Mouse (Mus musculus): ENCODE data around the gene Sdccag8. TPM values are rescaled to one million over a fixed set of nuclear protein-coding genes. Genes with fewer than 3 reads are reported as not detected.

Sdccag8 gene
- polyA plus RNA-seq, 1 experiment from 2014 or later: 11.5 TPM

GRCm38 (mm10) chr1:177035460-177035859 lies 221.0 kb downstream of the Sdccag8 start:
- no peak for ATAC-seq (ENCODE audit: insufficient number of reproducible peaks, insufficient read depth, low FRiP score, low TSS enrichment, low read depth)
- no peak overlapping the region for H3K9ac ChIP-seq (replicated peaks)
- H3K4me3 ChIP-seq (replicated peaks): no peak overlapping the region
- no peaks in the 10 kb centered on the region for H3K27me3 ChIP-seq
- no peak overlapping the region for H3K4me2 ChIP-seq
- H3K9me3 ChIP-seq: no peaks in the 10 kb centered on the region
- H3K4me1 ChIP-seq (replicated peaks): no peaks in the 10 kb centered on the region
- 79% methylated on average over 2 of the region's 2 CpGs for WGBS
- peaks cover 15% of the 10 kb centered on the region for H3K36me3 ChIP-seq
- no peak overlapping the region for H3K27ac ChIP-seq

GRCm38 (mm10) chr1:177038383-177038782 lies 223.9 kb downstream of the Sdccag8 start:
- WGBS: 68% methylated on average over 2 of the region's 2 CpGs
- H3K4me3 ChIP-seq (replicated peaks): no peak overlapping the region
- no peak for ATAC-seq (ENCODE audit: insufficient number of reproducible peaks, insufficient read depth, low FRiP score, low TSS enrichment, low read depth)
- no peaks in the 10 kb centered on the region for H3K4me1 ChIP-seq (replicated peaks)
- peaks cover 10% of the 10 kb centered on the region for H3K36me3 ChIP-seq
- no peak overlapping the region for H3K4me2 ChIP-seq
- H3K27me3 ChIP-seq: no peaks in the 10 kb centered on the region
- no peaks in the 10 kb centered on the region for H3K9me3 ChIP-seq
- no peak overlapping the region for H3K27ac ChIP-seq
- H3K9ac ChIP-seq (replicated peaks): no peak overlapping the region

- Histone ChIP-seq H3K4me3 (replicated peaks) (no peak overlapping the region), H3K4me2 (no peak overlapping the region), H3K27me3 (no peaks in the 10 kb centered on the region), H3K36me3 (peaks cover 10% of the 10 kb centered on the region), H3K4me1 (replicated peaks) (no peaks in the 10 kb centered on the region), H3K9me3 (no peaks in the 10 kb centered on the region), H3K9ac (replicated peaks) (no peak overlapping the region), H3K27ac (no peak overlapping the region)
- no peak for ATAC-seq (ENCODE audit: insufficient number of reproducible peaks, insufficient read depth, low FRiP score, low TSS enrichment, low read depth)
- WGBS: 88% methylated on average over 6 of the region's 6 CpGs
Measured at GRCm38 (mm10) chr1:177039093-177039674, 224.7 kb downstream of the Sdccag8 start.

GRCm38 (mm10) chr1:177040058-177040457 lies 225.6 kb downstream of the Sdccag8 start:
- Histone ChIP-seq H3K4me1 (replicated peaks) (no peaks in the 10 kb centered on the region), H3K27ac (no peak overlapping the region), H3K36me3 (0 out of 2 replicates have a peak, but pooled peaks cover 5% of the 10 kb centered on the region), H3K27me3 (no peaks in the 10 kb centered on the region), H3K4me2 (no peak overlapping the region), H3K9ac (replicated peaks) (no peak overlapping the region), H3K9me3 (no peaks in the 10 kb centered on the region), H3K4me3 (replicated peaks) (no peak overlapping the region)
- ATAC-seq (ENCODE audit: insufficient number of reproducible peaks, insufficient read depth, low FRiP score, low TSS enrichment, low read depth): no peak
- 69% methylated on average over 4 of the region's 4 CpGs for WGBS

- Histone ChIP-seq H3K9ac (replicated peaks) (no peak overlapping the region), H3K27ac (no peak overlapping the region), H3K9me3 (no peaks in the 10 kb centered on the region), H3K4me1 (replicated peaks) (no peaks in the 10 kb centered on the region), H3K4me2 (no peak overlapping the region), H3K4me3 (replicated peaks) (no peak overlapping the region), H3K36me3 (peaks cover 8% of the 10 kb centered on the region; the same call in 1 of the 2 replicates), H3K27me3 (no peaks in the 10 kb centered on the region)
- no peak for ATAC-seq (ENCODE audit: insufficient number of reproducible peaks, insufficient read depth, low FRiP score, low TSS enrichment, low read depth)
Measured at GRCm38 (mm10) chr1:177045885-177046284, 231.4 kb downstream of the Sdccag8 start.

- Histone ChIP-seq H3K4me2 (no peak overlapping the region), H3K9me3 (no peaks in the 10 kb centered on the region), H3K36me3 (peaks cover 8% of the 10 kb centered on the region; the same call in 1 of the 2 replicates), H3K27me3 (no peaks in the 10 kb centered on the region), H3K4me1 (replicated peaks) (no peaks in the 10 kb centered on the region), H3K27ac (no peak overlapping the region), H3K9ac (replicated peaks) (no peak overlapping the region), H3K4me3 (replicated peaks) (no peak overlapping the region)
- 83% methylated on average over 2 of the region's 2 CpGs for WGBS
- no peak for ATAC-seq (ENCODE audit: insufficient number of reproducible peaks, insufficient read depth, low FRiP score, low TSS enrichment, low read depth)
Measured at GRCm38 (mm10) chr1:177046963-177047362, 232.5 kb downstream of the Sdccag8 start.

- Histone ChIP-seq H3K36me3 (peaks cover 8% of the 10 kb centered on the region; the same call in 1 of the 2 replicates), H3K9ac (replicated peaks) (no peak overlapping the region), H3K9me3 (no peaks in the 10 kb centered on the region), H3K4me2 (no peak overlapping the region), H3K4me1 (replicated peaks) (no peaks in the 10 kb centered on the region), H3K27me3 (no peaks in the 10 kb centered on the region), H3K4me3 (replicated peaks) (no peak overlapping the region), H3K27ac (no peak overlapping the region)
- no peak for ATAC-seq (ENCODE audit: insufficient number of reproducible peaks, insufficient read depth, low FRiP score, low TSS enrichment, low read depth)
- 93% methylated on average over 2 of the region's 2 CpGs for WGBS
Measured at GRCm38 (mm10) chr1:177048773-177049172, 234.3 kb downstream of the Sdccag8 start.

- Histone ChIP-seq H3K27ac (no peak overlapping the region), H3K9ac (replicated peaks) (no peak overlapping the region), H3K4me1 (replicated peaks) (no peaks in the 10 kb centered on the region), H3K36me3 (peaks cover 8% of the 10 kb centered on the region; the same call in 1 of the 2 replicates), H3K4me2 (no peak overlapping the region), H3K9me3 (no peaks in the 10 kb centered on the region), H3K4me3 (replicated peaks) (no peak overlapping the region), H3K27me3 (no peaks in the 10 kb centered on the region)
- 82% methylated on average over 11 of the region's 11 CpGs for WGBS
- no peak for ATAC-seq (ENCODE audit: insufficient number of reproducible peaks, insufficient read depth, low FRiP score, low TSS enrichment, low read depth)
Measured at GRCm38 (mm10) chr1:177051366-177051963, 237.0 kb downstream of the Sdccag8 start.

- Histone ChIP-seq H3K9me3 (no peaks in the 10 kb centered on the region), H3K4me3 (replicated peaks) (no peak overlapping the region), H3K9ac (replicated peaks) (no peak overlapping the region), H3K4me2 (no peak overlapping the region), H3K27ac (no peak overlapping the region), H3K4me1 (replicated peaks) (no peaks in the 10 kb centered on the region), H3K36me3 (no peaks in the 10 kb centered on the region), H3K27me3 (no peaks in the 10 kb centered on the region)
- no peak for ATAC-seq (ENCODE audit: insufficient number of reproducible peaks, insufficient read depth, low FRiP score, low TSS enrichment, low read depth)
- 78% methylated on average over 2 of the region's 2 CpGs for WGBS
Measured at GRCm38 (mm10) chr1:177054891-177055290, 240.4 kb downstream of the Sdccag8 start.

GRCm38 (mm10) chr1:177061761-177062160 lies 247.3 kb downstream of the Sdccag8 start:
- WGBS: 92% methylated on average over 2 of the region's 2 CpGs
- H3K9me3 ChIP-seq: no peaks in the 10 kb centered on the region
- H3K4me2 ChIP-seq: no peak overlapping the region

GRCm38 (mm10) chr1:177065732-177066131 lies 251.3 kb downstream of the Sdccag8 start:
- peaks cover 12% of the 10 kb centered on the region for H3K36me3 ChIP-seq
- no peak overlapping the region for H3K4me3 ChIP-seq (replicated peaks)
- no peaks in the 10 kb centered on the region for H3K9me3 ChIP-seq
- no peaks in the 10 kb centered on the region for H3K27me3 ChIP-seq
- H3K9ac ChIP-seq (replicated peaks): no peak overlapping the region
- H3K4me1 ChIP-seq (replicated peaks): 0 out of 2 replicates have a peak, but pooled peaks cover 9% of the 10 kb centered on the region
- 0 out of 2 replicates have a peak, but pooled peaks have one; percentile 31 for ATAC-seq (ENCODE audit: insufficient number of reproducible peaks, insufficient read depth, low FRiP score, low TSS enrichment, low read depth)
- no peak overlapping the region for H3K27ac ChIP-seq
- H3K4me2 ChIP-seq: no peak overlapping the region

More at GRCm38 (mm10) chr1:177061761-177062160, 247.3 kb downstream of the Sdccag8 start:
- H3K4me3 ChIP-seq (replicated peaks): no peak overlapping the region
- peaks cover 11% of the 10 kb centered on the region for H3K36me3 ChIP-seq
- no peaks in the 10 kb centered on the region for H3K27me3 ChIP-seq
- no peak overlapping the region for H3K9ac ChIP-seq (replicated peaks)
- ATAC-seq (ENCODE audit: insufficient number of reproducible peaks, insufficient read depth, low FRiP score, low TSS enrichment, low read depth): no peak
- 0 out of 2 replicates have a peak, but pooled peaks cover 9% of the 10 kb centered on the region for H3K4me1 ChIP-seq (replicated peaks)
- no peak overlapping the region for H3K27ac ChIP-seq

Measured in limb, embryonic 12.5 days (tissue).